Mouse (Mus musculus): ENCODE measurements around the gene Safb2.

Gene Safb2

GRCm38 (mm10) chr17:56515690-56516410 lies 68.5 kb downstream of the Safb2 start:
- no peak for DNase-seq (ENCODE audit: low spot score in 2 of 2)

GRCm38 (mm10) chr17:56514916-56515315 lies 69.5 kb downstream of the Safb2 start:
- no peak for DNase-seq (ENCODE audit: low spot score in 2 of 2)

GRCm38 (mm10) chr17:56514330-56514729 lies 70.1 kb downstream of the Safb2 start:
- DNase-seq (ENCODE audit: low spot score in 2 of 2), result no peak

GRCm38 (mm10) chr17:56512310-56512709 lies 72.1 kb downstream of the Safb2 start, which contains the start of gene Znrf4:
TSS of gene Znrf4 (minus strand) at chr17:56512431.
- DNase-seq (ENCODE audit: low spot score in 2 of 2), result no peak

- no peak for DNase-seq (ENCODE audit: low spot score in 2 of 2)
These were observed 72.7 kb downstream of the Safb2 start for GRCm38 (mm10) chr17:56511707-56512090.

GRCm38 (mm10) chr17:56510970-56511706 lies 73.2 kb downstream of the Safb2 start:
- no peak for DNase-seq (ENCODE audit: low spot score in 2 of 2)
